Mouse (Mus musculus): Measurements from ENCODE around the gene Hmga2. TPM values are rescaled to one million over a fixed set of nuclear protein-coding genes. Genes with fewer than 3 reads are reported as not detected.
"Not testable (repeated sequence)": the region's sequence is repeated elsewhere in the genome, so short reads cannot be mapped to it uniquely, and the experiment has no call there.

Hmga2 gene
- polyA plus RNA-seq, 1 experiment = 40.7 TPM

- TF ChIP-seq CTCF (IDR thresholded peaks at IDR 0.05; ENCODE audit: low read depth, low read length) (no peak), EP300 (IDR thresholded peaks at IDR 0.05; ENCODE audit: insufficient read depth, low read depth, low read length) (no peak), POLR2A (IDR thresholded peaks at IDR 0.05; ENCODE audit: insufficient read depth, low read length) (no peak)
- Histone ChIP-seq H3K27ac (ENCODE audit: insufficient read depth, low read length) (no peak overlapping the region), H3K4me1 (ENCODE audit: control insufficient read depth, insufficient read depth, low read length) (peaks cover 2% of the 10 kb centered on the region), H3K4me3 (ENCODE audit: low read depth, low read length) (no peak overlapping the region), H3K9ac (ENCODE audit: low read depth, poor library complexity, severe bottlenecking) (no peak overlapping the region), H3K27me3 (ENCODE audit: control insufficient read depth, insufficient read depth, low read length, poor library complexity, severe bottlenecking) (no peaks in the 10 kb centered on the region; the same call in 1 of the 2 replicates), H3K36me3 (ENCODE audit: control insufficient read depth, insufficient read depth, low read length, poor library complexity, severe bottlenecking) (no peaks in the 10 kb centered on the region), H3K9me3 (replicated peaks; ENCODE audit: control insufficient read depth, insufficient read depth, low read length, poor library complexity, severe bottlenecking) (no peaks in the 10 kb centered on the region)
Measured at GRCm38 (mm10) chr10:120365380-120366172, 110.7 kb downstream of the Hmga2 start.

- Histone ChIP-seq H3K4me1 (ENCODE audit: control insufficient read depth, insufficient read depth, low read length) (peaks cover 2% of the 10 kb centered on the region), H3K9ac (ENCODE audit: low read depth, poor library complexity, severe bottlenecking) (no peak overlapping the region), H3K9me3 (replicated peaks; ENCODE audit: control insufficient read depth, insufficient read depth, low read length, poor library complexity, severe bottlenecking) (no peaks in the 10 kb centered on the region), H3K36me3 (ENCODE audit: control insufficient read depth, insufficient read depth, low read length, poor library complexity, severe bottlenecking) (no peaks in the 10 kb centered on the region), H3K27ac (ENCODE audit: insufficient read depth, low read length) (no peak overlapping the region), H3K4me3 (ENCODE audit: low read depth, low read length) (peak overlapping the region; percentile 10; the same call in 1 of the 2 replicates), H3K27me3 (ENCODE audit: control insufficient read depth, insufficient read depth, low read length, poor library complexity, severe bottlenecking) (no peaks in the 10 kb centered on the region; the same call in 1 of the 2 replicates)
- no peak for TF ChIP-seq EP300 (IDR thresholded peaks at IDR 0.05; ENCODE audit: insufficient read depth, low read depth, low read length)
- no peak for TF ChIP-seq POLR2A (IDR thresholded peaks at IDR 0.05; ENCODE audit: insufficient read depth, low read length)
- no peak for TF ChIP-seq CTCF (IDR thresholded peaks at IDR 0.05; ENCODE audit: low read depth, low read length)
Measured at GRCm38 (mm10) chr10:120363983-120364582, 112.2 kb downstream of the Hmga2 start.

- H3K4me1 ChIP-seq (ENCODE audit: control insufficient read depth, insufficient read depth, low read length); H3K9ac ChIP-seq (ENCODE audit: low read depth, poor library complexity, severe bottlenecking); H3K4me3 ChIP-seq (ENCODE audit: low read depth, low read length); H3K27me3 ChIP-seq (ENCODE audit: control insufficient read depth, insufficient read depth, low read length, poor library complexity, severe bottlenecking); H3K9me3 ChIP-seq (replicated peaks; ENCODE audit: control insufficient read depth, insufficient read depth, low read length, poor library complexity, severe bottlenecking); H3K36me3 ChIP-seq (ENCODE audit: control insufficient read depth, insufficient read depth, low read length, poor library complexity, severe bottlenecking); H3K27ac ChIP-seq (ENCODE audit: insufficient read depth, low read length): not testable (repeated sequence)
Measured at GRCm38 (mm10) chr10:120363298-120363982, 112.8 kb downstream of the Hmga2 start.

GRCm38 (mm10) chr10:120354523-120355030, 121.7 kb downstream of the Hmga2 start:
- no peak overlapping the region for H3K9ac ChIP-seq (ENCODE audit: low read depth, poor library complexity, severe bottlenecking)
- no peak overlapping the region for H3K27ac ChIP-seq (ENCODE audit: insufficient read depth, low read length)
- H3K9me3 ChIP-seq (replicated peaks; ENCODE audit: control insufficient read depth, insufficient read depth, low read length, poor library complexity, severe bottlenecking) = no peaks in the 10 kb centered on the region
- no peaks in the 10 kb centered on the region for H3K27me3 ChIP-seq (ENCODE audit: control insufficient read depth, insufficient read depth, low read length, poor library complexity, severe bottlenecking)
- TF ChIP-seq EP300 (IDR thresholded peaks at IDR 0.05; ENCODE audit: insufficient read depth, low read depth, low read length) (no peak), POLR2A (IDR thresholded peaks at IDR 0.05; ENCODE audit: insufficient read depth, low read length) (no peak), CTCF (IDR thresholded peaks at IDR 0.05; ENCODE audit: low read depth, low read length) (no peak)
- no peak overlapping the region for H3K4me3 ChIP-seq (ENCODE audit: low read depth, low read length)
- H3K36me3 ChIP-seq (ENCODE audit: control insufficient read depth, insufficient read depth, low read length, poor library complexity, severe bottlenecking) = no peaks in the 10 kb centered on the region
- H3K4me1 ChIP-seq (ENCODE audit: control insufficient read depth, insufficient read depth, low read length) = no peaks in the 10 kb centered on the region

- no peaks in the 10 kb centered on the region for H3K9me3 ChIP-seq (replicated peaks; ENCODE audit: control insufficient read depth, insufficient read depth, low read length, poor library complexity, severe bottlenecking)
- no peaks in the 10 kb centered on the region for H3K36me3 ChIP-seq (ENCODE audit: control insufficient read depth, insufficient read depth, low read length, poor library complexity, severe bottlenecking)
- H3K27ac ChIP-seq (ENCODE audit: insufficient read depth, low read length) = no peak overlapping the region
- no peak overlapping the region for H3K4me3 ChIP-seq (ENCODE audit: low read depth, low read length)
- TF ChIP-seq CTCF (IDR thresholded peaks at IDR 0.05; ENCODE audit: low read depth, low read length) (no peak), EP300 (IDR thresholded peaks at IDR 0.05; ENCODE audit: insufficient read depth, low read depth, low read length) (no peak), POLR2A (IDR thresholded peaks at IDR 0.05; ENCODE audit: insufficient read depth, low read length) (no peak)
- no peak overlapping the region for H3K9ac ChIP-seq (ENCODE audit: low read depth, poor library complexity, severe bottlenecking)
- H3K4me1 ChIP-seq (ENCODE audit: control insufficient read depth, insufficient read depth, low read length) = no peaks in the 10 kb centered on the region
- H3K27me3 ChIP-seq (ENCODE audit: control insufficient read depth, insufficient read depth, low read length, poor library complexity, severe bottlenecking) = no peaks in the 10 kb centered on the region; the same call in 1 of the 2 replicates
Measured at GRCm38 (mm10) chr10:120345325-120345724, 130.9 kb downstream of the Hmga2 start.

Data from ES-Bruce4 (cell line).